Mouse (Mus musculus) hindbrain, postnatal 0 days (tissue): ENCODE results near the gene Pde4d. TPM values are rescaled to one million over a fixed set of nuclear protein-coding genes. Genes with fewer than 3 reads are reported as not detected.

Source experiments
- ATAC-seq: fragments of 200-750 bp; cut with Nextera tagmentation; 2 replicates; pipeline ENCODE4 v1.8.0; 2017; ENCODE audit warnings: mild to moderate bottlenecking, moderate TSS enrichment, moderate library complexity
- DNase-seq: peaks from one replicate; pipeline ENCODE4 v3.0.0-alpha.2; 2015; ENCODE audit warnings: low spot score
- H3K27ac ChIP-seq: fragments of 300-500 bp; sonication (generic); 2 replicates; pipeline ENCODE4 v1.5.1; 2014; ENCODE audit warnings: mild to moderate bottlenecking
- H3K27me3 ChIP-seq: fragments of 300-500 bp; sonication (generic); 2 replicates; pipeline ENCODE4 v1.6.1; 2014; ENCODE audit warnings: low read length, mixed read lengths; ENCODE audit not compliant: insufficient read depth
- H3K36me3 ChIP-seq: fragments of 300-500 bp; sonication (generic); 2 replicates; pipeline ENCODE4 v1.6.1; 2014; ENCODE audit warnings: low read length, mixed read lengths; ENCODE audit not compliant: insufficient read depth
- H3K4me1 ChIP-seq: fragments of 300-500 bp; sonication (generic); 2 replicates; pipeline ENCODE4 v1.6.1; 2014; ENCODE audit warnings: antibody characterized with exemption, low read length, mixed read lengths; ENCODE audit not compliant: insufficient read depth
- H3K4me2 ChIP-seq: fragments of 300-500 bp; sonication (generic); 2 replicates; pipeline ENCODE4 v1.6.1; 2014; ENCODE audit warnings: low read depth, mild to moderate bottlenecking, low read length, moderate library complexity, mixed read lengths
- H3K4me3 ChIP-seq: fragments of 300-500 bp; sonication (generic); 2 replicates; pipeline ENCODE4 v1.5.1; 2014; ENCODE audit warnings: low read length
- H3K9ac ChIP-seq: fragments of 300-500 bp; sonication (generic); replicated peaks from 2 replicates; pipeline ENCODE4 v1.6.1; 2014; ENCODE audit warnings: mild to moderate bottlenecking, low read length, moderate library complexity, mixed read lengths
- H3K9me3 ChIP-seq: fragments of 300-500 bp; sonication (generic); 2 replicates; pipeline ENCODE4 v1.6.1; 2016; ENCODE audit warnings: low read length, mixed read lengths
- CTCF ChIP-seq: IDR thresholded peaks from 2 replicates; pipeline ENCODE4 v1.5.1; 2016; ENCODE audit warnings: antibody characterized with exemption, control low read depth, low read depth
- WGBS: fragments of 180-500 bp; shearing (Covaris S2); extraction: QIAGEN DNeasy Blood & Tissue Kit; methylation state at CpG from one replicate; pipeline ENCODE4 v1.1.7; 2014; 5-methylcytosine and 5-hydroxymethylcytosine counted together
- polyA plus RNA-seq: library from polyadenylated mRNA; unstranded; fragments of >200 nt; fragmentation: Nextera tagmentation; extraction: Ambion mirVana; gene quantifications from 2 replicates; pipeline ENCODE4 v1.2.1, GENCODE M21; 2015
- total RNA-seq: library from RNA; depleted of rRNA; stranded (reverse); fragments of >200 nt; gene quantifications from 2 replicates; pipeline ENCODE4 v1.2.3, GENCODE M21; 2014

The Pde4d gene
- total and polyA plus RNA-seq, 2 experiments from 2014 or later, result 19.3 to 77.1 TPM

DNA sequence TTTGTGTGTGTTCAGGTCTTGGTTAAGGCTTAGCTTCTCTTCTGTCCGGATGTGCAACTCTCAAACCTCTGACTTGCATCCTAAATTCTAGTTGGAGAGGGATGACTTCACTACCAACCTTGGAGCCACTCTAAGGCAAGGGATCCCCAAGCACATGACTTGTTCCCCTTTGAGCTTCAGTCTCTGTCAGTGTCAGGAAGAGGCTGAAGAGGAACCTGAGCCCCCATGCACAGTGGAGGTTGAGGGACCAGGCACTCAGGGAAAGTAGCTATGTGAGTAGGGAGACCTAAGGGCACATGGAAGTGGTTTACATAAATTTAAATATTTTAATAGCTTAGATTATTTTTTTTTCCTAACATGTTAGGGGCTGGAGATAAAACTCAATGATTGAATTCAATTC, 78.6 kb downstream of the Pde4d start:
- Histone ChIP-seq H3K4me3 (no peak overlapping the region), H3K4me2 (no peak overlapping the region), H3K4me1 (no peaks in the 10 kb centered on the region), H3K9ac (no peak overlapping the region), H3K27ac (no peak overlapping the region), H3K27me3 (no peaks in the 10 kb centered on the region), H3K36me3 (no peaks in the 10 kb centered on the region), H3K9me3 (no peaks in the 10 kb centered on the region)
- ATAC-seq, result no peak
- no peak for DNase-seq
- WGBS, result 63% methylated on average over 1 of the region's 1 CpGs
- TF ChIP-seq CTCF, result no peak

DNA sequence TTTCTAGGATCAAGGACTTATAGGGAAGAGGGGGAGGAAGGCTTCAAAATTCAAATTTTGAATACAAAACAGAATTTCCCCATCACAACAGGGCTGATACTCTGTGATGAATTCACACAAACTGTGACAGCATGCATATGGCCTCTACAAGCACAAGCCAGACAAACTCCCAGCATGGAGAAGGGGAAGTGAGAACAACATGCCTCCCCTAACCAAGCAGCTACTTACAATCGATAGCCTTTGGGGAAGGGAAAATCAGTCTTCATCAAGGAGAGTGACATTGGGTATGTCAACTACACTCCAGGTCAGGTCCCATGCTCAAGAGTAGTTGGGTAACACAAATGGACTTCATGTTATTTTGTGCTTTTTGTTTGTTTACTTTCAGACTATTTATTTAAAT, 83.1 kb downstream of the Pde4d start:
- no peaks in the 10 kb centered on the region for H3K4me1 ChIP-seq
- ATAC-seq (no peak), DNase-seq (no peak)
- H3K27me3 ChIP-seq, result no peaks in the 10 kb centered on the region
- WGBS, result 93% methylated on average over 1 of the region's 1 CpGs
- H3K27ac ChIP-seq, result no peak overlapping the region
- no peak for TF ChIP-seq CTCF
- no peak overlapping the region for H3K9ac ChIP-seq
- H3K36me3 ChIP-seq, result no peaks in the 10 kb centered on the region
- H3K4me3 ChIP-seq, result no peak overlapping the region
- H3K9me3 ChIP-seq, result no peaks in the 10 kb centered on the region
- no peak overlapping the region for H3K4me2 ChIP-seq

DNA sequence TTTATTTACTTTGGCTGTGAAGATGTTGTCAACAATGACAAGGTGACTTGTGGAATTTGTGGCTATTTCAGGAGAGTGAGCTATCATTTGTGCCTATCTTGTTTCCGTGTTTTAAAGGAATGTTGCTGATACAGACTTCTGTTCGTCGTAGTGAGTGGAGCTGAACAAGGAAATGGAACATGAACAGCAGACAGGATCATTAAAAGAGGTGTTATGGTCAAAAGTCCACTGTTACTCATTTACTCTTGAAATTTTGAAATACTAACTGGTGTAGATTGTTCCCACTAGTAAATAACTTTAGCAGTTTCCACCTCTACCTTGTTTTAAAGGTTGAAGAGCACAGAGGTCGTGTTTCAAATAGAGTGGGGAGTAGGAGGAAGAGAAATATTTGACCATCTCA, 86.7 kb downstream of the Pde4d start:
- Histone ChIP-seq H3K4me3 (no peak overlapping the region), H3K9ac (no peak overlapping the region), H3K27me3 (no peaks in the 10 kb centered on the region), H3K27ac (no peak overlapping the region), H3K4me2 (no peak overlapping the region), H3K36me3 (no peaks in the 10 kb centered on the region), H3K4me1 (no peaks in the 10 kb centered on the region), H3K9me3 (no peaks in the 10 kb centered on the region)
- ATAC-seq, result no peak
- no peak for DNase-seq
- no peak for TF ChIP-seq CTCF
- WGBS, result 81% methylated on average over 4 of the region's 4 CpGs

DNA sequence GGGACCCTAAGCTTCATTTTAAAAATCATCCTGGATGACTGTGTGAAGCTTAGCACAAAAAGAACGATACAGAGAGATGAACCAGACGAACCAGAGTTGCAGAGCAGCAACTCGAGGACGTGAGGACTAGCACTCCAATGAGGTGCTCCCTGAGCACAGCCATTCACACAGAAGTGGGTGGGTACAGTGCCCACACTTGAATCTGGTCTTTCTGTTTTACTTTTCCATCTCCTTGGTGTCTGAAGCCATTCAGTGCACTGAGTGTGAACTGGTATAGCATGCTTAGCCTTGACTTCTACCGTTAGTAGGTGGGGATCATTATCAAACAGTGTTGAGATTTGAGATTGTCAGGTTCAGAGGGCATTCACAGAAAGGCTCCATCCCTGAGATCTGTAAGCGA, 87.2 kb downstream of the Pde4d start:
- H3K9me3 ChIP-seq, result no peaks in the 10 kb centered on the region
- 91% methylated on average over 6 of the region's 6 CpGs for WGBS
- H3K27me3 ChIP-seq, result no peaks in the 10 kb centered on the region
- ATAC-seq (no peak), DNase-seq (no peak)
- no peak for TF ChIP-seq CTCF
- no peaks in the 10 kb centered on the region for H3K4me1 ChIP-seq
- no peak overlapping the region for H3K9ac ChIP-seq
- H3K27ac ChIP-seq, result no peak overlapping the region
- H3K4me3 ChIP-seq, result no peak overlapping the region
- H3K4me2 ChIP-seq, result no peak overlapping the region
- no peaks in the 10 kb centered on the region for H3K36me3 ChIP-seq

DNA sequence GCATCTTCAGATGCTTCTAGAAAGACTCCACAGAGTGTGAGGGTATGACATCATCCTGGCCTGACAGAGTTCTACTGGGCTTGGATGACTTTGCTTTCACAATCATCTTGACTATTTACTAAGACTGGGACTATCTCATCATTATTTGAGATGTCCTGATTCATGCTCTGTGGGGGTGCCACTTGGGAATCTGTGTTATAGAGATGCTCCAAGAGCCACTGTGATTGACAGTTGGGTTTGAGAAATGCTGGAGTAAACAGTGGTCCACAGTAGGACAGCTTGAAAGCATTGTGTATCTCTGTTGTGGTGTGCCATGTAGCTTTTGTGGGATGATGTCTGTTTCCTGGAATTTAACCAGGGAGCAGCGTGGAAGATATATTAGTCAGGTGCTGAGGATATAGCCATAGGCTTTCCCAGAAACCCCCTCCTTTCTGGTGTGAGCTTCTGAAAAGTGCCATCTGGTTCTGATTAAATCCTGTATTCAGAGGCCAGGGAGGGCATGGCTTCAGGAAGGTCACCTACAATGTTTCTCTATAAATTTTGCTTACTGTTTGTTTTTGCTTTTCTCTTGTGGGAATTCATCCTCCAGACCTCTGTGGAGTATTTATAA, 89.1 kb downstream of the Pde4d start:
- Histone ChIP-seq H3K27ac (no peak overlapping the region), H3K9me3 (no peaks in the 10 kb centered on the region)
- 58% methylated on average over 1 of the region's 1 CpGs for WGBS

DNA sequence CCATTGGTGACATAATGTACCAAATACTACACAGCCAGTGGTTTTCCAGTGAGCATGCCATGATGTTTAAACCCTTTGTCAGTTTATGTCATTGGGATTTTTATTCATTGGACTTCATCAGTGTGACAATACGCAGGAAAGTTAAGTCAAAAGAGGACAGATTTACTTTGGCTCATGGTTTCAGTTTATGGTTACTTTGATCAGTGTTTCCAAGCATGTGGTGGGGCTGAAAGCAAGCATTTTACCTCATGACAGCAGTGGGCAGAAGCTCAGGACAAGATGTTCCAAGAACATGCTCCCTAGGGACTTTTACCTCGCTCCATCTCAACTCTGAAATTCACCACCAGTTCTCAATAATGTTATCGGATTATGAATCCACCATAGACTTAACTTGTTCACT, 91.7 kb downstream of the Pde4d start:
- DNase-seq, result no peak
- no peak for ATAC-seq
- H3K9ac ChIP-seq, result no peak overlapping the region
- H3K27me3 ChIP-seq, result no peaks in the 10 kb centered on the region
- WGBS, result 87% methylated on average over 3 of the region's 3 CpGs
- H3K4me3 ChIP-seq, result no peak overlapping the region
- H3K36me3 ChIP-seq, result no peaks in the 10 kb centered on the region
- H3K4me1 ChIP-seq, result no peaks in the 10 kb centered on the region
- no peak for TF ChIP-seq CTCF
- no peaks in the 10 kb centered on the region for H3K9me3 ChIP-seq
- H3K4me2 ChIP-seq, result no peak overlapping the region
- no peak overlapping the region for H3K27ac ChIP-seq

More for the DNA sequence above, 89.1 kb downstream of the Pde4d start:
- no peak overlapping the region for H3K9ac ChIP-seq
- ATAC-seq (no peak), DNase-seq (no peak)
- no peak overlapping the region for H3K4me3 ChIP-seq
- no peak for TF ChIP-seq CTCF
- H3K36me3 ChIP-seq, result no peaks in the 10 kb centered on the region
- H3K27me3 ChIP-seq, result no peaks in the 10 kb centered on the region
- no peaks in the 10 kb centered on the region for H3K4me1 ChIP-seq
- no peak overlapping the region for H3K4me2 ChIP-seq

DNA sequence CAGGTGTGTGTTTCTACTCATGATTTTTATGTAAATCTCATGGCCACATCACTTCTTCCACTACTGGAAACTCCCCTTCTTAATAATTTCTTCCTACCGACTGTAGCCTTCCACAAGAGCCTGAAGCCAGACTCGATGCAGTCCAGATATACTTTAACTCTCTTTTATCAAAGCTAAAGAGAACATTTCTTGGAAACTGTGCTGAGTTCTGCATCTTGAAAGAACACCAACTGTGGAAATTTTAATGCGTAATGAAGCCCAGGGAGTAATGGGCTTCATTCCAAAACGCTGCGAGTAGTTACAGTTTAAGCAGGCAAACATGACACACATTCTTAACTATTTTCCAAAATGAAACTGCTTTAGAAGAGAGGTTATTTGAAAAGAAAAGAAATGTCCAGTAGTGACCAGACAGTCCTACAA, 92.6 kb downstream of the Pde4d start:
- H3K9me3 ChIP-seq, result no peaks in the 10 kb centered on the region
- no peaks in the 10 kb centered on the region for H3K27me3 ChIP-seq
- no peak for TF ChIP-seq CTCF
- peak; percentile 62 for DNase-seq
- no peaks in the 10 kb centered on the region for H3K36me3 ChIP-seq
- H3K27ac ChIP-seq, result no peak overlapping the region
- H3K4me3 ChIP-seq, result no peak overlapping the region
- no peaks in the 10 kb centered on the region for H3K4me1 ChIP-seq
- no peak for ATAC-seq
- no peak overlapping the region for H3K4me2 ChIP-seq
- 29% methylated on average over 5 of the region's 5 CpGs for WGBS
- H3K9ac ChIP-seq, result no peak overlapping the region
